25 mouse cellular contexts compared by ENCODE assay signal in genomic region chr6:14596880-14597466, GRCm38 (mm10).
"Had no signal": no experiment of that assay in that cellular context is flagged by ENCODE, and none has a peak within 500 bp of the region (broad histone marks: within the 10 kb centered on the region; RNA-seq: fewer than 3 reads in every experiment).

No protein-coding gene starts in this region.

- H3K27me3 ChIP-seq: heart, embryonic 13.5 days; heart, embryonic 15.5 days; hindbrain, embryonic 13.5 days; hindbrain, embryonic 15.5 days; kidney, embryonic 15.5 days; limb, embryonic 12.5 days; liver, embryonic 12.5 days had no signal

- ATAC-seq: hindbrain, postnatal 0 days; intestine, embryonic 16.5 days; liver, embryonic 12.5 days had no signal

- H3K27ac ChIP-seq: heart, adult 2 months; heart, embryonic 13.5 days; heart, embryonic 15.5 days; hindbrain, embryonic 13.5 days; hindbrain, embryonic 15.5 days; hindbrain, postnatal 0 days; kidney, embryonic 15.5 days; kidney, postnatal 0 days; left cerebral cortex, adult 2 months; limb, embryonic 12.5 days; liver, embryonic 12.5 days; liver, embryonic 14.5 days had no signal

- H3K36me3 ChIP-seq: heart, embryonic 13.5 days; heart, embryonic 15.5 days; hindbrain, embryonic 13.5 days; hindbrain, embryonic 15.5 days; kidney, embryonic 15.5 days; limb, embryonic 12.5 days; liver, embryonic 12.5 days had no signal

- H3K4me2 ChIP-seq: heart, embryonic 11.5 days; heart, embryonic 13.5 days; heart, embryonic 15.5 days; hindbrain, embryonic 13.5 days; hindbrain, embryonic 15.5 days; kidney, embryonic 15.5 days; limb, embryonic 12.5 days; liver, embryonic 12.5 days had no signal

- H3K9ac ChIP-seq: heart, embryonic 13.5 days; heart, embryonic 15.5 days; hindbrain, embryonic 13.5 days; hindbrain, embryonic 15.5 days; kidney, embryonic 15.5 days; limb, embryonic 12.5 days; liver, embryonic 12.5 days; liver, embryonic 14.5 days had no signal

- DNase-seq: gastrocnemius, postnatal 14 days; gastrocnemius, postnatal 36 days; heart, adult 11 months; heart, adult 2 months; heart, postnatal 14 days; heart, postnatal 36 days; kidney, adult 11 months; kidney, adult 2 months; kidney, adult 9 months; kidney, postnatal 14 days; kidney, postnatal 36 days; left cerebral cortex, postnatal 4 days had no signal

- H3K4me1 ChIP-seq: heart, embryonic 13.5 days; heart, embryonic 15.5 days; kidney, embryonic 15.5 days; liver, embryonic 12.5 days had no signal

- H3K9me3 ChIP-seq: heart, embryonic 13.5 days; heart, embryonic 15.5 days; hindbrain, embryonic 13.5 days; hindbrain, embryonic 15.5 days; kidney, embryonic 15.5 days; limb, embryonic 12.5 days; liver, embryonic 12.5 days had no signal

- H3K4me3 ChIP-seq: heart, adult 2 months; heart, embryonic 13.5 days; heart, embryonic 15.5 days; hindbrain, embryonic 13.5 days; hindbrain, embryonic 15.5 days; kidney, embryonic 15.5 days; left cerebral cortex, adult 2 months; limb, embryonic 12.5 days; liver, embryonic 12.5 days had no signal
